Mouse (Mus musculus): Measurements from ENCODE around the gene Ncoa7.
A peak's percentile ranks its signal among the peaks of the same experiment; 100 is the strongest.
"Not testable (repeated sequence)": the region's sequence is repeated elsewhere in the genome, so short reads cannot be mapped to it uniquely, and the experiment has no call there.

Gene Ncoa7

DNA sequence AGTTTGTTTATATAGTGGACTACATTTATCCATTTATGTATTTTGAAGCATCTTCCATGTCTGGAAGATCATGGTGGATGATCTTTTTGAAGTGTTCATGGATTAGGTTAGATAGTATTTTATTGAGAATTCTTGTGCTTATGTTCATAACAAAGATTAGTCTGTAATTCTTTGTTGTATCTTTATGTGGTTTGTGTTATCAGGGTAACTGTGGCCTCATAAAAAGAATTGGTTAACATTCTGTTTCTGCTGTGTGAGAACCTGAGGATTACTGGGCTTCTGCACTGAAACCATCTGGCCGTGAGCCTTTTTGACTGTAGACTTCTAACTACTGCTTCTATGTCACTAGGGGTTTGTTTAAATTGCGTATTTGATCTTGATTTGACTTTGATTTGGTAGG, 136.5 kb downstream of the Ncoa7 start:
- no peak for DNase-seq (ENCODE audit: low spot score)

DNA sequence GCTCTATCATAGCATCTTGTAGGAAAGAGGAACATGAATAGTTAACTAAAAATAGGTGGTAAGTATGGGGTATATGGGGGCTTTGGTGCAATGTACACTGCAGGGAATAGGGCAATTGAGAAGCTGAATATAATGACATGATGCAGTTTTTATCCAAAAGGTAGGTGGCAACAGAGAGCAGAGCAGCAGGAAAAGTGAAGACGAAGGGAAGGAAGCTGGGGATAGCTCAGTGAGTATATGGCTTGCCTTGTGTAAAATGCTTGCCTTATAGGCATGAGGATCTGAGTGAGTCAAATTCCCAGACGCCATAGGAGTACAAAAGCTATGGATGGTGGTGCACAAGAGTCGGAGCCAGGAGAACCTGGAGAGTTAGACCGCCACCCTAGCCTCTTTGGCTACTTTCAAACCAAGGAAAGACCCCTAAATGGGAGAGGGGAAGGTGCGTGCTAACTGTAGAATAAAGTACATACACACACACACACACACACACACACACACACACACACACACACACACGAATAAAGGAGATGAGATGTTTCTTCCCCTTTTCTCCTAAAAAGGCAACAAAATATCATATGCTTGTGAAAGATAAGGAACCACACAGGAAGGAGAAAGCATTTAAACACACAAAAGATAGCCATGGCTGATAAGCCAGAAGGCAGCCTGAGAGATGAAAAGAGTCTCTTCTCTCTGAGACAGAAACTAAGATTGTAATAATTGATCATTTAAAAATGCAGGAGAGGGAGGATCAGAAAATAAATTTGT, 142.4 kb downstream of the Ncoa7 start:
- DNase-seq (ENCODE audit: low spot score), result no peak

DNA sequence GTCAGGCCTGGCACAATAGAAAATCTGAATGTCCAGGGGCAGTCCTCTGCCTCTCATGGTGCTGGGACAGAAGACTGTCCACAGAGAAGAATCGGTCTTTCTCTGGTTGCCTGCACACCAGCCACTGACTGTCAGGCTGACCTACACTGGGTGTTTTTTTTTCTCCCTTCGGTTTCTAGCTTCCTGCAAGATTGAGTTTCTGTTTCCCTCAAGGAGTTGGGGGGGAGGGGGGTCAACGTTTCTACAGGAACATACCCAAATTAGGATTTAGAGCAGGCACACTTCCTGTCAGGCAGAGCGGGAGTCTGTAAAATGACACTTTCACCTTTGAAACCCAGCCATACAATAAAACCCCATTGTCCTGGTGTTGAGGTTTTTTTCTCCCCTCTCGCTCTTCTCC, 147.5 kb downstream of the Ncoa7 start:
- DNase-seq (ENCODE audit: low spot score), result no peak

DNA sequence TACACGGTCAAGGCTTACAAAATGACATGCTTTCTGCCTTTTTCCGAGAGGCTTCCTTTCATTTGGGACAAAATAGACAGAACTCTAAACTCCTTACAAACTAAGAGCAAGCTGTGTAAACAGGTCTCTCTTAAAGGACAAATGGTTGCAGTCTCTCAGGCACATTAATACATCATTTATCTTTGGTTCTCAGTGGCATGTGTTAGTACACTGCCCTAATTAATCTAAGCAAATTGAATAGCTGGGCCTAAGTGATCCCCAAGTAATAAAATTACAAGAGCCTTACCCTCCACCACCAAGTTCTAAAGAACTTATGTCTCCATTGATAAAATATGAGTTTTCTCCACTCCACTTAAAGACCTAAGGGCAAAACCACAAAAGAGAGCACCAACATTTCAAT, 155.4 kb downstream of the Ncoa7 start:
- no peak for DNase-seq (ENCODE audit: low spot score)

- no peak for DNase-seq (ENCODE audit: low spot score)
Observed at GRCm38 (mm10) chr10:30638216-30638615, 164.9 kb downstream of the Ncoa7 start.

DNA sequence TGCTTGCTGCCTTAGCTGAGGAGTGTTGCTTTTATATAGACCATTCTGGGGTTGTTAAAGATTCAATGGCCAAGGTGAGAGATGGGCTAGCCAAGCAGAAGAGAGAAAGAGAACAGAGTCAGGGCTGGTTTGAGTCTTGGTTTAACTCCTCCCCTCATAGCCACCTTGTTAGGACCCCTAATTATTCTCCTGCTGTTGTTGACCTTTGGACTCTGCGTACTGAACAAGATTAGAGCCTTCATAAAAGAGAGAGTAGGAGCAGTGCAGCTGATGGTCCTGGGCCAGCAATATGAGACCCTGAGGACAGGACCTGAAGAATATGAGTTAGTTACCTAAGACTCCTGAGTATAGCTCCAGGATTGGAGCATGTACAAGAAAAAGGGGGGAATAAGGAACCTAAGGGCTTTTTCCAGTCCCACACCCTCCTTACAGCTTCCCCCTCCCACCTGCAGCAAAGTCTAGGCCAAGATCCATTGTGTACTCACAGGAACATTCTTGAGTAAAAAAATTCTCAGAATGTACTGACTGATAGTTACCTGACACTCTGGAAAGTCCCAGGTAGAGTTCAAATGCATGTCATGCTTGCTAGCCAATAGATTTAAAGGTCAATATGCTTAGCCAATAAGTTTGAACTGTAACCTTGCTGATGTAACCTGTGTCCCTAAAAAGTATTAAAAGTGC, 166.5 kb downstream of the Ncoa7 start:
- not testable (repeated sequence) for DNase-seq (ENCODE audit: low spot score)

DNA sequence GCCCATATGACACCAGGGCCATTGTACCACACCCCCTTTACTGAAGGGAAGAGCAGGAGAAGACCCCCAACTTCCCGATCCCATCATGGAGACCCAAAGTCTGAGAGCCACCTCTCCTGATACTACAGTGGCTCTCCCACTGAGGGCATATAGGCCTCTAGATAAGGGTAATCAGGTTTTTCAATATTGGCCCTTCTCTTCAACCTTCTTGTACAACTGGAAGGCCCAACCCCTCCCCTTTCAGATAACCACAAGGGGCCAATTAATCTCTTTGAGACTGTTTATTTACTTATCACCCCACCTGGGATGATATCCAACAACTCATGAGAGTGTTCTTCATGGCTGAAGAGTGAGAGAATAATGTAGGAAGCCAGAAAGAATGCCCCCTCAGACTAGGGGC, 170.4 kb downstream of the Ncoa7 start:
- no peak for DNase-seq (ENCODE audit: low spot score)

DNA sequence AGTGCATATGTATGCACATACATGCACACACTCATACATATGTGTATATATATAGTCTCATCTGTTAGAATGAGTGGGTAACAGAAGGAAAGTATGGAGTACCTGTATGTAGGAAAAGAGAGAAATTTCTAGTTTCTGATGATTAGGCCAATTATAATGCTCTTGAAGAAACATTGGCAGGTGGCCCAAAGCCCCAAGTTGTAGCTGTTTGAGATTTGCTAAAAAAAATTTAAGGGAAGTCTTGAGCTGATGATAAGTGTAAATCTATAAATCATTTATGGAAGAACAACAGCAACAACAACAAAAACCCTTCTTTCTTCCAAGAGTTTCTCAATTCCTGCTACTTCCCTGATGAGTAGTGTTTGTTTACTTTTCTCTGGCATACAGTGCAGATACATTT, 173.1 kb downstream of the Ncoa7 start:
- no peak for DNase-seq (ENCODE audit: low spot score)

DNA sequence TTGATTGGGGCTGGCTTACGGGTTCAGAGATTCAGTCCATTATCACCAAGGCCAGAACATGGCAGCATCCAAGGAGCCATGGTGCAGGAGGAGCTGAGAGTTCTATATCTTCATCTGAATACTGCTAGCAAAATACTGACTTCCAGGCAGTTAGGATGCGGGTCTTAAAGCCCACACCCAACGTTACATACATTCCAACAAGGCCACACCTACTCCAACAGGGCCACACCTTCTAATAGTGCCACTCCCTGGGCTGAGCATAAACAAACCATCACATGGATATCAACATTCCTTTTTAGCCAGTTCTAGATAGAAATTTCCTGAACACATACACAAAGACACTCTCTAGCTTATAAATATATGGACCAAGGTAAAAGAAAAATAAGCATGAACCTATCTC, 173.6 kb downstream of the Ncoa7 start, which contains the start of gene Hint3:
Gene Hint3, minus strand, starts transcription at position 120 of the 400 bp plus-strand sequence.
- no peak for DNase-seq (ENCODE audit: low spot score)

DNA sequence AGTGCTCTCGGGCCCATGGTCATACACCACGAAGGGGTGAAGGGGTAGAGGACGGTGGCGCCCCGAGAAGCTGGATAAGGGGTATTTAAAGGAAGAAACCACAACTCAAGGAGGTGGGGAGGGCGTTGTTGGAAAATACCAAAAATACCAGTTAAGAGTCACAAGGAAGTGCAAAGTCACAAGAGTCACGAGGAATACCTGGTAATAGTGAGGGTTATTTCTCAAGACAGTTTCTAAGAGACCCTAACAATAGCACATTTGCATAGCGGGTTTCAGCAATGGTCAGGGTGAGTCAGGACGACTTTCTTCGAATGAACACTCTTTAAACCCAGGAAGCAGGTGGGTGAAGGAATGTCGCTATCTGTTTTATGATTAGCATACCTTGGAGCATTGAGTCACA, 174.7 kb downstream of the Ncoa7 start:
- DNase-seq (ENCODE audit: low spot score), result not testable (repeated sequence)

- no peak for DNase-seq (ENCODE audit: low spot score)
Observed at GRCm38 (mm10) chr10:30627548-30627947, 175.6 kb downstream of the Ncoa7 start.

- DNase-seq (ENCODE audit: low spot score), result no peak
Observed at GRCm38 (mm10) chr10:30624161-30625019, 178.7 kb downstream of the Ncoa7 start.

DNA sequence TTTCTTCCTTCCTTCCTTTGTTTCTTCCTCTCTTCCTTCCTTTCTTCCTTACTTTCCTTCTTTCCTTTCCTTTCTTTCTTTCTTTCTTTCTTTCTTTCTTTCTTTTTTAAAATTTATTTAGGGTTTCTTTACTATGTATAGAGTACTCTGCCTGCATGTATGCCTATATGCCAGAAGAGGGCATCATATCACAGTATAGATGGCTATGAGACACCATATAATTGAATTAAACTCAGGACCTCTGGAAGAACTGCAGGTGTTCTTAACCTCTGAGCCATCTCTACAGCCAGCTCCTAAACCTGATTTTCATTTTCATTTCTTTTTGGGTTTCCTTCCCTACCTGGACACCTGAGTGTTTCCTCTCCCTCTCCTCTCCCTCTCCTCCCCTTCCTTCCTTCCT, 180.2 kb downstream of the Ncoa7 start:
- DNase-seq (ENCODE audit: low spot score), result no peak

GRCm38 (mm10) chr10:30618918-30619210, 184.3 kb downstream of the Ncoa7 start:
- DNase-seq (ENCODE audit: low spot score), result no peak

- peak; percentile 98 for DNase-seq (ENCODE audit: low spot score)
Observed at GRCm38 (mm10) chr10:30618091-30618917, 184.8 kb downstream of the Ncoa7 start.

- DNase-seq (ENCODE audit: low spot score), result no peak
Observed at GRCm38 (mm10) chr10:30613039-30613438, 190.1 kb downstream of the Ncoa7 start.

GRCm38 (mm10) chr10:30609614-30610013, 193.5 kb downstream of the Ncoa7 start:
- DNase-seq (ENCODE audit: low spot score), result no peak

GRCm38 (mm10) chr10:30608109-30608508, 195.0 kb downstream of the Ncoa7 start:
- DNase-seq (ENCODE audit: low spot score), result no peak

- DNase-seq (ENCODE audit: low spot score), result peak; percentile 92
Observed at GRCm38 (mm10) chr10:30600542-30600966, 202.6 kb downstream of the Ncoa7 start, which contains the start of gene Trmt11. Trmt11 (minus strand) TSS chr10:30600749.

DNA sequence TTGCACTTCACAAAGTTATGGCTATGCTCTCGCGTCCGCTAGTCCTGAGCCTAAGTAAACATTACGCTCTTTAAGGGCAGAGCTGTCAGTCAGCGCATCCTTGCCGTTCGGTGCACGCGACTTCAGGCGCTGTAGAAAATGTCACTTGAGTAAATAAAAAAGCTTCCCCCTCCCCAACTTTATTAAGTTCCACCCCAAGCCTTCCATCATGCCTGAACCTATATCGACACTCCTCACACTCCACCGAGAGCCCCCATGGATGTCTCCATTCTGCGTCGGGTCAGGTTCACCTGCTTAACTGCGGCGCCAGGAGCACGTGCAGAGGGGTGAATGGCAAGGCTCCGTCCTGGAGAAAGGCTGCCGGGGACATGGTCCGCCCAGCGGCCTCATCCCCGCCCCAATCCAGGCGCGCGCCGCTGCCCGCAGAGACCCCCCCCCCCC, 203.0 kb downstream of the Ncoa7 start:
- no peak for DNase-seq (ENCODE audit: low spot score)

GRCm38 (mm10) chr10:30587037-30587436, 216.1 kb downstream of the Ncoa7 start:
- no peak for DNase-seq (ENCODE audit: low spot score)

GRCm38 (mm10) chr10:30585691-30586090, 217.4 kb downstream of the Ncoa7 start:
- no peak for DNase-seq (ENCODE audit: low spot score)

All from testis, postnatal 10 days (tissue).